Mouse (Mus musculus) lung, adult 18-20 months (tissue): ENCODE data around the gene Unkl.

Experiments used
- DNase-seq, 2 experiments: peaks; one replicate each; pipeline ENCODE4 v3.0.0; 2022; ENCODE audit warnings: mixed read lengths in 2 of 2

The Unkl gene

GRCm38 (mm10) chr17:25188150-25189031 lies at the start of gene Unkl:
TSS of gene Unkl (plus strand) at chr17:25188397.
- DNase-seq, result peak; percentile 56 to 64

- no peak for DNase-seq
Measured at GRCm38 (mm10) chr17:25138803-25139202, 49.4 kb upstream of the Unkl start.

GRCm38 (mm10) chr17:25139960-25140359 lies 48.2 kb upstream of the Unkl start:
- no peak for DNase-seq

GRCm38 (mm10) chr17:25162161-25162560 lies 26.0 kb upstream of the Unkl start, which contains the start of gene Ccdc154:
TSS of gene Ccdc154 (plus strand) at chr17:25162461.
- DNase-seq, result no peak

- DNase-seq, result no peak
Measured at GRCm38 (mm10) chr17:25163387-25163786, 24.8 kb upstream of the Unkl start.

GRCm38 (mm10) chr17:25164770-25165169 lies 23.4 kb upstream of the Unkl start:
- no peak for DNase-seq

- DNase-seq, result no peak
Measured at GRCm38 (mm10) chr17:25165970-25166671, 22.1 kb upstream of the Unkl start.

GRCm38 (mm10) chr17:25169706-25170105 lies 18.5 kb upstream of the Unkl start:
- DNase-seq, result no peak

GRCm38 (mm10) chr17:25172558-25172957 lies 15.6 kb upstream of the Unkl start:
- DNase-seq, result peak; percentile 49 to 63

GRCm38 (mm10) chr17:25175411-25175810 lies 12.8 kb upstream of the Unkl start, which contains the start of gene Gm38655:
TSS of gene Gm38655 (minus strand) at chr17:25175471.
- peak; percentile 68 to 80 for DNase-seq

- DNase-seq, result no peak
Measured at GRCm38 (mm10) chr17:25183232-25183631, 5.0 kb upstream of the Unkl start.

GRCm38 (mm10) chr17:25184129-25184691 lies 4.0 kb upstream of the Unkl start, which contains the start of gene BC003965:
TSS of gene BC003965 (plus strand) at chr17:25184554.
- peak; percentile 97 for DNase-seq

GRCm38 (mm10) chr17:25184961-25185360 lies 3.2 kb upstream of the Unkl start:
- DNase-seq, result no peak

- DNase-seq, result no peak
Measured at GRCm38 (mm10) chr17:25187784-25188149, 430 bp upstream of the Unkl start.

GRCm38 (mm10) chr17:25189091-25189490 lies 894 bp downstream of the Unkl start:
- no peak for DNase-seq

GRCm38 (mm10) chr17:25202401-25202800 lies 14.2 kb downstream of the Unkl start:
- DNase-seq, result no peak

GRCm38 (mm10) chr17:25210006-25210405 lies 21.8 kb downstream of the Unkl start:
- DNase-seq, result no peak

GRCm38 (mm10) chr17:25210680-25211466 lies 22.7 kb downstream of the Unkl start:
- DNase-seq, result peak in 1 of 2 experiments; percentile 34

GRCm38 (mm10) chr17:25211705-25212104 lies 23.5 kb downstream of the Unkl start:
- no peak for DNase-seq

GRCm38 (mm10) chr17:25215431-25215830 lies 27.2 kb downstream of the Unkl start:
- no peak for DNase-seq

GRCm38 (mm10) chr17:25218967-25219366 lies 30.8 kb downstream of the Unkl start:
- no peak for DNase-seq

- DNase-seq, result no peak
Measured at GRCm38 (mm10) chr17:25219492-25220295, 31.5 kb downstream of the Unkl start.
